Mouse (Mus musculus) cerebellum, adult (tissue): ENCODE measurements around the gene Srsf4.

ENCODE experiments used
- ATAC-seq: cut with Nextera tagmentation; 2 replicates; pipeline ENCODE4 v1.9.2; 2017; ENCODE audit warnings: mild to moderate bottlenecking, moderate library complexity, mixed read lengths; ENCODE audit not compliant: insufficient number of reproducible peaks, low FRiP score, low TSS enrichment

The Srsf4 gene

DNA sequence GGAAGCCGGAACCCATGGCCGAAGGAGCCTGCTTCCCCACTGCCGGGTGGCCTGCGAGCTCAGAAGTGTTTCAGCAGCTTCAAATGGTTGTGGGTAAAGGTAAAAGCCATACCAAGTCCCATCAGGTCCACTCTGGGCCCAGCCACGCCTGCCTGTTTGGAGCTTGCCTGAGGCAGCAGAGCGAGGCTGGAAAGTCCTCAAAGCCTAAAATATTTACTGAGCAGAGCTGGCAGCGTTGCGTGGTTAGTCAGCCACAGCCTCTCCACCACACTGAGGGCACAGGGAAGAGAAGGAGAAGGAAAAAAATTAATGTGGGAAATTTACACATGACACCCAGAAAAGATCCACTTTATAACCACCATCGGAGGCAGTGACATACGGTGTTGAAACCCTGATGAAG, 40.1 kb downstream of the Srsf4 start:
- ATAC-seq: no peak

DNA sequence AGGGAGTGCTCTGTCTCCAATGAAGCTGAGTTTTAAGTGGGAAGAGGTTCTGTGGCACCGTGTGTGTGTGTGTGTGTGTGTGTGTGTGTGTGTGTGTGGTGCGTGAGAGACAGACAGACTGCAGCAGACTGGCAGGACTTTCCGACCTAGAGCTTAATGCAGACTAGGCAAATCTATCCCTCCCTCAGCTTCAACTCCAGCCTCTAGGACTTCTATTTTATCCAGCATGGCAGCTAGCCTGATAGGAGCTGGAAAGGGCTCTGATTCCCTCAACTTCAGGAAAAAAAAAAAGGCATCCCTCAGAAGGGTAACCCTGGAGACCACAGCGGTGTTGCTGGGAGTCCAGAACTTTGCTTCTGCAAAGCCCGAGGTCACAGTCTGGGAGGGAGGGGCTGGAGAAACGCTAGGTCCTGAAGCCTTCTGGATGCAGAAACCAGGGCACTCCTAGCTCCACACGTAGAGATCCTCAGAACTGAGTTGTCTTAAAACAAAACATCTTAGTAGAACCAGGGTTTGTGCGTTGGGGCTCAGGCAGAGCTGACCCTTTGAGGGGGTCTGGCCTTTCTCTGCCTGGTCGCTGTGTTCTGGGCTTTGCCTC, 40.7 kb downstream of the Srsf4 start:
- ATAC-seq: no peak

DNA sequence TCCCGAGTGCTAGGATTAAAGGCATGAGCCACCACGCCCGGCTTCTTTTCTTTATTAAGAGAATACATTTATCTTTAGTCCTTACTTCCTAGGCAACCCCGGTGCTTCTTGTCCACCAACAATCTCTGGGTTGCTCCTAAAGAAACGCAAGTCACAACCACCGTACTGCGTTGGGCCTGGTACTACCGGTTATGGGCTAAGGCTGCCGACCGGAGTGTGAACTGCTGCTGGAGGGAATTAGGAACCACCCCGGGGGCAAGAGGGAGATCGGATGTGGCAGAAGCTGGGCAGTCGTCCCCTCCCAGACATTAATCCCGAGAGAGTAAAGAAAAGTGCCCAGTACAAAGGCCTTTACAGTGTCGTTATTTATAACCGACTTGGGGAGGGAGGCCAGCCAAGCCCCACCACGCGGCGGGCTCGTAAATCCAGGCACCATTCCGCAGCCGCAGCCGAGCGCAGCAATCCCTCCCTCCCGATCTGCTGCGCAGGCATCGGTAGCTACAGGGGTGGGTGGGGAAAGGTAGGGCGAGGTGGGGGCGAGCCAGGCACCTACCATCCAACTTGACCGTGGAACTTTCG, 41.6 kb downstream of the Srsf4 start:
- no peak for ATAC-seq

DNA sequence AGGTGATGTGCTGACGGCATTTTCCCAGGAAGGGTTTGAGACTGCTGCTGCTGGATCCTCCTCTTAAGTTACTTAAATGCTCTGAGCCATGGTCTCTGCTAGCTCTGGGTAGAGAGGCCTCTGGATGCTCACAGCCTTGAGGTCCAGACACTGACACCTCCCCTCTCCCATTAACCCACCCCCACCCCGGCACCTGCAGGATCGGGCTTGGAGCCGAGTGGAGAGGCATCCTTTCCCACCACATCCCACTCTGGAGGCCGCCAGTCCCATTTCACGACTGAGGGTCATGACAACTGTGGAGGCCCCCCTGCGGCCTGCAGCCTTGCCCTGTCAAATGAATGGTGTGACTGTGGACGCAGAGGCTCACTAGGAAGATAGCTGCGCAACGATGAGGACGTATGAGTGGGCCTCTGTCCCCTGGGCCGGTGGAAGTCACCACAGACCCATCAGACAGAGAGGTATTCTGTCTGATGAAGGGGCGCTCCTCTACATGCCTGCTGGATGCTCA, 42.5 kb downstream of the Srsf4 start:
- no peak for ATAC-seq

DNA sequence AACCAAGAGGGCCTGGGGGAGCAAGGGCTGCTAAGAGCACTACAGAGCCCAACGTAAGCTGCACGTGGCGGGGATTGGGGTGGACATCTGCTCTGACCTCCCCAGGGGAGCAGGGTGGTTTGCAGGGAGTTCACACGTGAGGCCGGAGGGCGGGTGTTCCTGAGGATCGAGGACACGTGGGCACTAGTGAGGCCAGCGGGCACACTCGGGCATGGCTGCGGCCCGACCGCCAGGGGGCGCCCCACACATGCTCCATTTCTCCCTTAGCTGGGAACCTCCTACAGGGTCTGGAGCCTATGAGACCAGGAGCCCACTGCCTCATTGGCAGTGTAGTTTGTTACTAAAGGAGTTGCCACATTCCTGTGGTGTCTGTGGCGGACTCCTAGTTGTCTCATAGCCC, 43.0 kb downstream of the Srsf4 start:
- no peak for ATAC-seq

DNA sequence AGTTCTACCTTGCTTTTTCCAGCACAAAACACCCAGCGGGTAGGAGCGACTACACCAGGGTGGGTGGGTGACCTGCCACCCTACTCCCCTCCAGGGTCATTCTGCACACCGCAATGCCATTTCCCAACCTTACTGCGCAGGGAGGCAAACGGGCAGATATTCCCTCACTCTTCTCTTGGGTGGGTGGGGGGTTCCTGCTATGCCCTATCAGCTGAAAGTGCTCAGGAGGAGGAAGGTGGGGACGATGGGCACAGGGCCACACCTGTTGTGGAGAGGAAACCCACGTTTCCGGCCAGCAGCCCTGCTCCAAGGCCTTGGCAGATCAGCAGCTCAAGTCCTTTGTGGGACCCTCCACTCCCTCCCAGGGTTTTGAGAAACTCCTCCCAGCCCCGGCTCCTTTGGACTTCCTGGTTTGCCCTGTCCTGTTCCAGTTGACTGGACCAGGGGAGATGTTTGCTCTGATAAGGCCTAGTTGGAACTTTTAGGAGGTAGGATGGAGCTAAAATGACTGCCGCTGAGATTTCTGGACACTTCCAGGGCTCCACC, 43.7 kb downstream of the Srsf4 start:
- ATAC-seq: no peak

DNA sequence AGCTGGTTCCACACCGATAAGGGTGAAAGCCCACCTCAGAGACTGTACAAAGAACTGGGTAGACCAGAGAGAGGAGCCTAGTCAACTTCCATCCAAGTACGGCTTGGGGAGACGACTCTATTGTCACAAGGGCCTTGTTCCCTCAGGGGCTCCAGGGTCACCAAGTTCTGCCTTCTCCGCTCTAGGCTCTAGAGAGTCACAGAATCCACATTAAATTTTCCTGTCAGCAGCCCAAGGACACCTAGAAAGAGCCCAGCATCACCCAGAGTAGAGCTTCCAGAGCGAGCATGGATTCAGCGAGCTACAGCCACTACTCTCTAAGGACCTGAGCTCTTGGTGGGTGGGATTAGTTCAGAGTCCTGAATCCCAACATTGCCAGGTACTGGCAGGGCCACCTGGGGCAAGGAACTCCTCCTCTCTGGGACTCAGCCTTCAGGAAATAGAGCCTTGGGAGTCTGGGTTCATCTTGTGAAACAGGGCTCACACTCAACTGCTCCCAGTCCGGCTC, 44.7 kb downstream of the Srsf4 start:
- no peak for ATAC-seq

DNA sequence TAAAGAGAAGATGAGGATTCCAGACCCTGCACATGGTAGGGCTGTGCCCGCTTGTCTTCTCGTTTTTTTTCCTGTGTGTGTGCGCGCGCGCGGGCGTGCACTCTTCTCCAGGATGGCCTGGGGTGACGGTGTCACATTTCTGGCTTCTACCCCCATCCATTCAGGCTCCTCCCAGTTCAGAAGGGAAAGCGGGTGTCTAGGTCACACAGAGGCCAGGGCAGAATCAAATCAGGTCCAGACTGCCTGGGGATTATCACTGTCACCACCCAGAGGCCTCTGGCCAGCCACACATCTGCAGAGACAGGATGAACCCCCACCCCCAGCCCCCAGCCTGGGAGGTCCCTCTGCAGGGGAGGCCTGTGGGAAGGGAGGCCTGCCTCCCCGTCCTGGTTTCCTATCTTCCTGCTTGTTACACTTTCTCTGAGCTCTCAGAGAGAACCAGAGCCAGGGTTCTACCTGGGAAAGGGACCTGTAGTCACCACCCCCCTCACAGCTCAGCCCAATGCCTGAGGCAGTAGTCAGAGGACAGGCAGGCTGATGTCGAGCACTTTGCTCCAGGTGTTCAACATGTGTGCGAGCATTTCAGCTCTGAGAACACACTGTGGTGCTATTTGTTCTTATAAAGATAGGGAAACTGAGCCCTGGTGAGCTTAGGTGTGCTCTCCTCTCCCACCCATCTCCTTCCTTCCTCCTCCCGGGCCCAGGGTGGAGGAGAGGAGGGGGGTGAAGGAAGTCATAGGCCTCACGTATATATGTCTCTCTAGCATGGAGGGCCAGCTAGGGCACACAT, 45.5 kb downstream of the Srsf4 start:
- ATAC-seq: no peak

DNA sequence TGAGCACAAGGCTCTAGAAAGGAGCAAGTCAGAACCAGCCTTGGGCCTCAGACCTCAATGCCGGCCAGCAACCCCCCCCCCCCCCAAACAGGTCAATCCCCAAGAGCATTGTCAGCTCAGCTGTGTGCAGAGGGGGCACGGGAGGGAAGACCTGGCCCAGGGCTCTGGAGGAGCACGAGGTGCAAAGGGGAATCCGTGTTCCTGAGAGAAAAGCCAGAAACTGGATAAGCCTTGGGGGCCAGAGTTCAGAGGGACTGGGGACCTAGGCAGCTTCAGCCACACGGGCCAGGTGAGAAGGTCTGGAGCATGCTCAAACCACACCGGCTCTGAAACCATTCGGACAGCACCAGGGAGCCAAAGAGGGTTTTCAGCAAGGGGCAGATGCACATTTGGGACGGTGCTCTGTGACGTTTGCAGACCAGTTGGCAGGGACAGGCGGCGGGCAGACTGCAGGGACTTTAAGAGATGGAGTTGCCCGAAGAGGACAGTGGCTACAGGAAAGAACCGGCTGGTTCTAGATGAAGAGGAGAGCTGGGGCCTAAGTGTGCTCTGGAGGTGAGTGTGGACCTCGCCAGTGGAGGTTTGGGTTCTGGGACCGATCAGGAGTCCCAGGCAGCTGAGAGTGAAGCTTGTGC, 46.2 kb downstream of the Srsf4 start:
- no peak for ATAC-seq

DNA sequence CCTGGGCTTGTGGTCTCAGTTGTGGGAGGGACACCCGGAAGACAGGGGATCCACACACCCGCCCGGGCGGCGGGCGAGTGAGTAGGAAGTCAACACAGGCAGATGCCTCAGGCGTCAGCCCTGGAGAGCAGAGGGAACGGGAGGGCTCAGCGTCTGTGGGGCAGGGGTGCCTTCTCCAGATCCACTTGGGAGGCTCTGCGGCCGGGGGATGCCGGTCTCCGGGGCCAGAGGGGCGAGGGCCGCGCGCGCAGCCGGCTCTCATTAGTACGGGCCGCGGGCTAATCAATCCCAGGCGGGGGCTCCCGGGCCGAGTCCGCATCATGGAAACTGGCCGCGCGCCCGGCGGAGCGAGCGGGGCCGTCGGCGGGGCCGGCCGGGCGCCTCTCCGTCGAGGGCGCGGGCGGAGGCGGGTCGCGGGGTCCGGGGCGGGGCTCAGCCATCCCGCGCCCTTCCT, 46.8 kb downstream of the Srsf4 start:
- ATAC-seq: no peak

DNA sequence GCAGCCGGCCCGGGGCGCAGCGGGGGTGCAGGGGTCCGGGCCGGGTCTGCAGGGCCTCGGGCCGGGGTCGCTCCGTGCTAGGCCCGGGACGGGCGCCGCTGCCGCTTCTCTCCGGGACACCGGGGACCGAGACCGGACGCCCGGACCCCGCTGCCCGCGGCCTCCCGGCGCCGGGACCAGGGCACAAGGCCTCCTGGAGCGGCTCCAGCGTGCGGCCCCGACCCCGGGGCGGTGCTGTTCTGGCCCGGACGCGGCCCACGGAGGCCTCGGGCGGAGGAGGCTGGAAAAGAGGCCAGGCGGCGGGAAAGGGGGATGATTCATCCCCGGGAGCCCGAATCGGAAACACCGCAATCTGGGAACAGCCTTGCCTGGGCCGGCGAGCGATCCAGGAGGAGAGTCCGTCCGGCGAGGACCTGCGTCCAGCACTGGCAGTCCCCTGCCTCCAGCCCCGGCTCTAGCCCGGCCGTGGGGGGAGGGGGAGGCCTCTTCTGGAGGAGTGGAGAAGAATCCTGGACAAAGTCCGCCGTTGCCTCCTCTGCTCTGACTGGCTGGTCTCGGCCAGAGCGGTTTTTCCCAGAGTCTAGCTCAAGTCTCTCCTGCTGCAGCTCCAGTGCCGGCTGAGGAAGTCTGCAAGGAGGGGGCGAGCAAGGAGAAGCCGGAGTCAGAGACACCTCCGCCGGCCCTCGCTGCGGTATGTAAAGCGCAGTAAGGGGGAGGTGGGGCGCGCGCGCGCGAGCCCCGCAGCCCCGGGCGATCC, 47.4 kb downstream of the Srsf4 start:
- no peak for ATAC-seq

DNA sequence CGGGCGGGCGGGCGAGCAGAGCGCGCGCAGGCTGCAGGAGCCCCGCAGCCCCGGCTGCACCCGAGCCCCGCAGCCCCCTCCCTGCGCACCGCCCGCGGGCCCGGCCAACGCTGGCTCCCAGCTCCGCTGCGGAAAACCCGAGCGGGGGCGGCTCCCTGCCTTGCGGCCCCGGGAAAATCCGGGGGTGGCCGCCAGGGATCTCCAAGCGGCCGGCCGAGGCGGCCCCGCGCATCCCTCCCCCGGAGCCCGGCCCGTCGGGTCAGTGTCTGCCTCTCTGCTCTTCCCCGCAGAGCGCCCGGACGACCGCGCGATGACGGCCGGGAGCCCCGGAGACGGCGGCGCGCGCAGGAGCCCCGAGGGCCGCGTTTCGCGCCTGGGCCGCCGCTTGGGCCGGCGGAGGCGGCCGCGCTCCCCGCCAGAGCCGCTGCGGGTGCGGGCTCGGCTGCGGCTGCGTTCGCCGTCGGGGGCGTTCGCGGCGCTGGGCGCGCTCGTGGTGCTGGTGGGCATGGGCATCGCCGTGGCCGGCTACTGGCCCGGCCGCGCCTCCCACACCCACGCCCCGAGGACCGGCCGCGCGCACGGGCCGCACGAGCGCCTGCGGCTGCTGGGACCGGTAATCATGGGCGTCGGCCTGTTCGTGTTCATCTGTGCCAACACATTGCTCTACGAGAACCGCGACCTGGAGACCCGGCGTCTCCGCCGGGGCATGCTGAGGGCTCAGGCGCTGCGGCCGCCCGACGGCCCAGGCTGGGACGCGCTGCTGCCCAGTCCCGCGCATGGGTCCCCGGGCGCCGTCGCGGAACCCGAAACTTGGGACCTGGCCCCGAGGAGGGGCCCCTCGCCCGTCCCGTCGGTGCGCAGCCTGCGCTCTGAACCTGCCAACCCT, 48.3 kb downstream of the Srsf4 start, which contains the start of gene Tmem200b:
Gene Tmem200b (plus strand): TSS at position 311 of the 886 bp plus-strand sequence.
- no peak for ATAC-seq

DNA sequence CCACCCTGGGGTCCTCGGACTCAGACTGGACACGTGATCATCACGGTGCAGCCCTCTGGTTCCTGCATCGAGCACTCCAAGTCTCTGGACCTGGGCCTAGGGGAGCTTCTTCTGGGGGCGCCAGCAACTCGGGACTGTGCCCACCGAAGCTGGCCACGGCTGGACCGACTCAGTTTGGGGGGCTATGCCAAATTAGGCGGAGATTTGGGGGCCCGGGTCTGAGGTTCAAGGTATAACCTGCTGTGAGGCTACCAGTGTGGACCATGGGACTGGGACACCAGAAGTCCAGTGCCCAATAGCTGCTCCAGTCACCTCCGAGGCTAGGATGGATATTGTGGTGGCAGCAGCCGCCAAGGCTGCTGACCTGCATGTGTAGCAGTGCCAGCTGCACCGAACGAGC, 49.0 kb downstream of the Srsf4 start:
- ATAC-seq: no peak

DNA sequence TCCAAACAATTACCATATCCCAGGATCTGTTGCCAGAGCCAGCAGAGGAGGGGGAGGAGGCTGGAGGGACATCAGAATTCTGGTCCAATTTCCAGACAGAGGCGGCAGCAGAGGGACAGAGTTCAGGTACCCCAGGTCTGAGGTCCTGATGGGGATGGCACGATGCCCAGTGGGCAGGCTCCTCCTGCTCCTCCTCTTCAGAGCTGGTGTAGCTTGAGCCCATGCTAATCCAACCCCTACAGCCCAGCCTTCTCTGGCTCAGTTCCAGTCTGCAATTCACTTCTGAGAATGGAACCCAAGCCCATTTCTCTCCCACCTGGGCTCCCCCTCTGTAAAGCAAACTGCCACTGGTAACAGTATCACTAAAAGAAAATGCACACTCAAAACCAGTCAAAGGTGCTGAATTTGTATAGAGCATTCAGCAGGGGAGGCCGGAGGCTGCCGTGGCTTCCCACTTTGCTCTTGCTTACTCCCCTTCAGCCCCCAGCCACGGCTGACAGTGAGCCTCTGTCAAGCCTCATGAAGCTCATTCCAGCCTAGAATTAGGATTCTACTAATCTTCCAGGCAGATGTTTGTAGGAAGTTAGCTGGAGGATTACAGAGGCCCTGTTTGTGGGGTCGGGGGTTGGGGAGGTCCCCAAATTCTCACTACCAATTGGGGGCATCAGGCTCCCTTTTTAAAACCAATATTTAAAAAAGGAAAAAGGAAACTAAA, 50.8 kb downstream of the Srsf4 start:
- no peak for ATAC-seq

DNA sequence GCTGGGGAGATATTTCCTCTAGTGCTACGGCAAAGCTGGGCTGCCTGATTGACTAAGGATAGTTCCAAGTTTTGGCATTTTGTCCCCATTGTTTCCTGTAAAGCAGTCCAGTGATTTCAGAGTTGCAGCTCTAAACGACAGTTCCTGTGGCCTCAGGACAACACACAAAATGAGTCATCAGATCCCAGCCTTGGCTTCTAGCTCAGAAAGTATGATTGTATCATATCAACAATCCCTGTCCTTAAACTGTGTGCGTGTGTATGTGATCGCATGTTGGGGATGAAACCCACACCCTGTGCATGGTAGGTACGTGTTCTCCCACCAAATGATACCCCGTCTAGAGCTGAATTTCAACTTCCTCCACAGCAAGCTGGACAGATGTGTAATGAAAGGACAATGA, 55.7 kb downstream of the Srsf4 start:
- no peak for ATAC-seq

DNA sequence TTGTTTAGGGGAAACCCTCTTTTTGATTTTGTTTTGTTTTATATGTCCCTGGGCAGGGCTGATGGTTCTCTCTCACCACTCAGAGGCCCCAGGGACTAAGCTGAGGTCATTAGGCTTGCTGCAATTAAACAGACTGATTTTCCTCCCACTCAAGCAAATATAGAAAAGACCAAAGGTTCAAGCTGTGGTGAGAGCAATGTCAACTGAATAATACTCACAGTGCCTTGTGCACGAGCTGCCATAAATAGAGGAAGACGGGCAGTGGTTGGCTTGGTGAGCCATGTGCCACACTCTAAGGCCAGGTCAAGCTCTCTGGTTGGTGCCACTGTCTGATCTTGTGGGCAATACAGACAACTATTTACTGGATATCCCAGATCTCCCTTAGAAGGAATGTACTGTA, 66.0 kb downstream of the Srsf4 start:
- no peak for ATAC-seq

DNA sequence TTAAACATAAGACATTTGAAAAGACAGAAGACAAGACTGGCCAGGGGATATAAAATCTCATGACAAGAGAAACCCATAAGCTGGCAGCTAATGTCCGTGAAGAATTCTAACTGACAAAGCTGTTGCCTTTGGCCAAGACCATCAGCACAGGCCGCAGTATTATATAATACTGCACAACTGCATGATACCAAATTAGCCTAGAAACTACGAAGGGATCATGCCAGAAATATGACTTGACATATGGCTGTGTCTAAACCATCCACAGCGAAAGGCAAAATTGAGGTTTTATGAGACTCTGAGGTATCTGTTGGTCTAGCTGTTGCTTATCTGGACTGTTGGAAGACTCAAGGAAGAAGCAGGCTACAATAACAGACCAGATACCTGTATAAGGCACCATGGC, 67.4 kb downstream of the Srsf4 start:
- no peak; the same call in 1 of the 2 replicates for ATAC-seq

DNA sequence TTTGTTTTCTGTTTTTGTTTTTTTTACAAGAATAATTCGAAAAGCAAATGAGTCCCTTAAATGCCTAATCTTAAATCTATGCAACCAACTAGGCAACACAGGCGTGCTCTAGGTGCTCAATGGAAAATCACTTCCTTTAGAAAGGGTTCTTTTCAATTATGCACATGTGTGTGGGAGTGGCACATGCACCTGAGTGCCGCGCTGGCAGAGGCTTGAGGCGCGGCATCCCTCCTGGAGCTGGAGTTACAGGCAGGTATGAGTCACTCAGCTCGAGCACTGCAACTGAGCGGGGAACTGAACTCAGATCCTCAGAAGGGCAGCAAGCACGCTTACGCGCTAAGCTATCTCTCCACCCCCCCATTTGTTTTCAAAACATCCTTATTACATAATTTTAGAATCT, 74.4 kb downstream of the Srsf4 start:
- no peak for ATAC-seq
